Mouse (Mus musculus) myocyte (in vitro differentiated cells): ENCODE measurements around the gene Rab19. TPM values are rescaled to one million over a fixed set of nuclear protein-coding genes. Genes with fewer than 3 reads are reported as not detected.

Experiments used
- H3K27me3 ChIP-seq: one replicate; pipeline ENCODE4 v1.6.1; 2011; ENCODE audit not compliant: control insufficient read depth, insufficient read depth, insufficient read length
- H3K36me3 ChIP-seq: one replicate; pipeline ENCODE4 v1.6.1; 2011; ENCODE audit not compliant: control insufficient read depth, insufficient read depth
- H3K4me2 ChIP-seq: one replicate; pipeline ENCODE4 v1.6.1; 2011; ENCODE audit warnings: low read depth, control low read depth
- H3K4me3 ChIP-seq: one replicate; pipeline ENCODE4 v1.5.1; 2011; ENCODE audit warnings: mild to moderate bottlenecking, control low read depth, moderate library complexity
- H3K79me2 ChIP-seq: one replicate; pipeline ENCODE4 v1.6.1; 2011; ENCODE audit not compliant: control insufficient read depth, insufficient read depth
- H3ac ChIP-seq: one replicate; pipeline ENCODE4 v1.6.1; 2011; ENCODE audit not compliant: control insufficient read depth, insufficient read length
- CEBPB ChIP-seq: IDR thresholded peaks from 2 replicates; pipeline ENCODE4 v1.6.1; 2011; ENCODE audit warnings: mild to moderate bottlenecking, moderate library complexity; ENCODE audit not compliant: poor library complexity, insufficient read depth, severe bottlenecking
- E2F4 ChIP-seq: IDR thresholded peaks from one replicate; pipeline ENCODE4 v1.6.1; 2011; ENCODE audit warnings: mild to moderate bottlenecking, control low read depth, moderate library complexity; ENCODE audit not compliant: insufficient read depth
- MAX ChIP-seq: IDR thresholded peaks from one replicate; pipeline ENCODE4 v1.6.1; 2011; ENCODE audit warnings: low read depth, mild to moderate bottlenecking, control low read depth
- MYOD1 ChIP-seq, 3 experiments: IDR thresholded peaks; one replicate each; pipeline ENCODE4 v1.6.1; 2011; ENCODE audit warnings: control low read depth in 2 of 3, low read depth in 2 of 3, mild to moderate bottlenecking in 2 of 3, moderate library complexity in 1 of 3; ENCODE audit not compliant: insufficient read length in 2 of 3, control insufficient read depth in 1 of 3
- MYOG ChIP-seq, 3 experiments: IDR thresholded peaks; one replicate each; pipeline ENCODE4 v1.6.1; 2011; ENCODE audit warnings: control low read depth in 2 of 3, low read depth in 2 of 3, mild to moderate bottlenecking in 2 of 3; ENCODE audit not compliant: insufficient read length in 2 of 3, control insufficient read depth in 1 of 3, insufficient read depth in 1 of 3
- POLR2A ChIP-seq: IDR thresholded peaks from one replicate; pipeline ENCODE4 v1.6.1; 2011; ENCODE audit warnings: low read depth, mild to moderate bottlenecking, control low read depth, moderate library complexity; ENCODE audit not compliant: insufficient read length
- POLR2AphosphoS2 ChIP-seq: IDR thresholded peaks from one replicate; pipeline ENCODE4 v1.6.1; 2011; ENCODE audit warnings: low read depth, control low read depth; ENCODE audit not compliant: insufficient read length
- REST ChIP-seq: IDR thresholded peaks from one replicate; pipeline ENCODE4 v1.6.1; 2011; ENCODE audit warnings: mild to moderate bottlenecking, control low read depth, moderate library complexity; ENCODE audit not compliant: insufficient read depth, insufficient read length
- SRF ChIP-seq: IDR thresholded peaks from one replicate; pipeline ENCODE4 v1.6.1; 2011; ENCODE audit warnings: low read depth; ENCODE audit not compliant: control insufficient read depth, insufficient read length
- TCF12 ChIP-seq: IDR thresholded peaks from one replicate; pipeline ENCODE4 v1.6.1; 2011; ENCODE audit warnings: mild to moderate bottlenecking, control low read depth; ENCODE audit not compliant: poor library complexity, insufficient read depth, severe bottlenecking
- TCF3 ChIP-seq: IDR thresholded peaks from one replicate; pipeline ENCODE4 v1.6.1; 2011; ENCODE audit warnings: low read depth, control low read depth; ENCODE audit not compliant: insufficient read length
- USF1 ChIP-seq: IDR thresholded peaks from one replicate; pipeline ENCODE4 v1.6.1; 2011; ENCODE audit warnings: low read depth, mild to moderate bottlenecking, control low read depth, moderate library complexity
- polyA plus RNA-seq: library from polyadenylated mRNA; unstranded; fragments of >200 nt; fragmentation: generic; extraction: Trizol; gene quantifications from one replicate; pipeline ENCODE4 v1.2.1, GENCODE M21; 2012; ENCODE audit warnings: missing spikeins

The Rab19 gene
- polyA plus RNA-seq, 1 experiment: not detected

GRCm38 (mm10) chr6:39425181-39425580 is 44.2 kb downstream of the Rab19 start:
- H3K27me3 ChIP-seq: no peaks in the 10 kb centered on the region
- no peaks in the 10 kb centered on the region for H3K36me3 ChIP-seq
- H3K4me2 ChIP-seq: no peak overlapping the region
- no peak overlapping the region for H3ac ChIP-seq
- H3K79me2 ChIP-seq: no peaks in the 10 kb centered on the region
- TF ChIP-seq MYOD1 (IDR thresholded peaks at IDR 0.05; ENCODE audit: control insufficient read depth in 1 of 3, insufficient read length in 2 of 3, low read depth in 2 of 3) (no peak), E2F4 (no peak), MAX (no peak)
- no peak overlapping the region for H3K4me3 ChIP-seq

DNA sequence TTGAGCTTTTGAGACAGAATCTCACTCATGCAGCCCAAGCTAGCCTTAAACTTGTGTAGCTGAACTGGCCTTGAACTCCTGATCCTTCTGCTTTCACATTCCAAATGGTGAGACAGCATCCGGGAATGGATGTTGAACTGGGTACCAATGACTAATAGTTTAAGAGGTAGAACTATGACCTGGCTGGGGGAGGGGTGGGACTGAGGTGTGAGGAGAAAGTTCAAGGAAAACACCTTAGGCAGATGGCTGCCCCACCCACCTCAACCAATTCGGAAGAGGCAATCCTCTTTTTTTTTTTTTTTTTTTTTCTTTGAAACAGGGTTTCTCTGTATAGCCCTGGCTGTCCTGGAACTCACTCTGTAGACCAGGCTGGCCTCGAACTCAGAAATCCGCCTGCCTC is 45.8 kb downstream of the Rab19 start:
- Histone ChIP-seq H3K79me2 (no peaks in the 10 kb centered on the region), H3K27me3 (no peaks in the 10 kb centered on the region), H3K4me3 (no peak overlapping the region), H3K36me3 (no peaks in the 10 kb centered on the region), H3ac (no peak overlapping the region), H3K4me2 (no peak overlapping the region)
- TF ChIP-seq REST (no peak), USF1 (no peak), E2F4 (no peak)

DNA sequence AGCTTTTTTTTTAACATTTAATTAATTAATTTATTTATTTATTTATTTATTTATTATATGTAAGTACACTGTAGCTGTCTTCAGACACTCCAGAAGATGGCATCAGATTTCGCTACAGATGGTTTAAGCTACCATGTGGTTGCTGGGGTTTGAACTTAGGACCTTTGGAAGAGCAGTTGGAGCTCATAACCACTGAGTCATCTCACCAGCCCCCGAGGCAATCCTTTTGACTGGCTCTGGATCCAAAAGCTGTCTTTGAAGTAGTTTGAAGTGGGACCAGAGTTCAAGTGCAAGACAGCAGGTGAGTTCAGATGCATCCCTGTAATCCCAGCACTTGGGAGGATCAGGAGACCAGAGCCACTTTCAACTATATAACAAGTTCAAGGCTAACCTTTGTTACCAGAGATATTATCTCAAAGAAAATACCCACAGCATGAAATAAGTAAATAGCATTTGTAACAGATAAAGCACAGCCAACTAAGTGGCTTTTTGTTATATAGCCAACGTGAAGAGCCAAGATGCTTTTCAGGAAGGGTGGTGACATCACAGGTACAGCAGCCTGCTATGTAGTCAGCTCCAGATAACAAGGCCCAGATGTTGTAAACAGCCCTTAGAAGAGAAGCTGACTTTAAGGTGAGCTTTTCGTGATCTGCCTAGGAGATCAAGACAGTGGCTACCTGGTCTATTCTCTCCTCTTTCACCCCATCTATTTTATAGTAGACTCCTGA is 46.5 kb downstream of the Rab19 start:
- H3ac ChIP-seq: no peak overlapping the region
- H3K36me3 ChIP-seq: no peaks in the 10 kb centered on the region
- H3K4me3 ChIP-seq: no peak overlapping the region
- H3K79me2 ChIP-seq: no peaks in the 10 kb centered on the region
- TF ChIP-seq USF1 (no peak), E2F4 (no peak), MYOG (IDR thresholded peaks at IDR 0.05; ENCODE audit: control insufficient read depth in 1 of 3, insufficient read depth in 1 of 3, insufficient read length in 2 of 3, low read depth in 2 of 3) (no peak), POLR2A (no peak), POLR2AphosphoS2 (no peak), CEBPB (no peak), SRF (no peak), TCF3 (no peak), MYOD1 (IDR thresholded peaks at IDR 0.05; ENCODE audit: control insufficient read depth in 1 of 3, insufficient read length in 2 of 3, low read depth in 2 of 3) (no peak), MAX (no peak), REST (no peak)
- no peaks in the 10 kb centered on the region for H3K27me3 ChIP-seq
- no peak overlapping the region for H3K4me2 ChIP-seq

DNA sequence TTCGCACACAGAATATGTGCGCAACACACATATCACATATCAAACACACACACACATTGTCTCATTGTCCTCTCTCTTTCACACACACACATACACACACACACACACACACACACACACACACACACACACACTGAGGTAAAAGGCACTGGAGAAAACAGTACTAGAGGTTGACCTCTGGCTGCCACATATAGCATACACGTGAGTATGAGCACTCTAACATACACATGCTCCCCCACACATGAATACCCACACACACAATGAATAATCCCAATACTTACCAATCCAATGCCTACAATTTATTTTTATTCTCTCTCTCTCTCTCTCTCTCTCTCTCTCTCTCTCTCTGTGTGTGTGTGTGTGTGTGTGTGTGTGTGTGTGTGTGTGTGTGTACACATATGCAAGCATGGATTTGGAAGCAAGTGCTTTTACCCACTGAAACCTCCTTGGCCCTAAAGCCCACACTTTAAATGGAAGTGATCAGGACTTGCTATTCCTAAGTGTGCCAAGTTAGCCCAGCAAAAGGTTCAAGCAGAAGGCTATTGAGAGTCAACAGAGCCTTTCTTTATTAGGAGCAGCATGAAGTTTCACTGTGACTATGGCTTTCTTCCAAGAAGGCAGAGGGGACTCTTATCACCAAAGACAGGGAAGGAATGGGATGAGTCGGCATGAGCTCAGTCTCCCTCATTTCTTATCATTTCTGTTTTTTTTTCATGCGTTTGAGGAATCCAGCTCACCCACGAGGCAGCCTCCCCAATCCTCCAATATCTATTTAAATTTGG is 48.2 kb downstream of the Rab19 start:
- no peak overlapping the region for H3ac ChIP-seq
- H3K27me3 ChIP-seq: no peaks in the 10 kb centered on the region
- TF ChIP-seq MAX: no peak
- no peak for TF ChIP-seq MYOG (IDR thresholded peaks at IDR 0.05; ENCODE audit: control insufficient read depth in 1 of 3, insufficient read depth in 1 of 3, insufficient read length in 2 of 3, low read depth in 2 of 3)
- no peak for TF ChIP-seq E2F4
- TF ChIP-seq POLR2AphosphoS2: no peak
- TF ChIP-seq SRF: no peak
- TF ChIP-seq TCF3: no peak
- H3K36me3 ChIP-seq: no peaks in the 10 kb centered on the region
- H3K4me2 ChIP-seq: no peak overlapping the region
- H3K4me3 ChIP-seq: no peak overlapping the region
- no peaks in the 10 kb centered on the region for H3K79me2 ChIP-seq

GRCm38 (mm10) chr6:39430722-39431121 is 49.7 kb downstream of the Rab19 start:
- H3K79me2 ChIP-seq: no peaks in the 10 kb centered on the region
- H3K4me2 ChIP-seq: no peak overlapping the region
- H3K27me3 ChIP-seq: no peaks in the 10 kb centered on the region
- H3K4me3 ChIP-seq: no peak overlapping the region
- TF ChIP-seq TCF3: no peak
- TF ChIP-seq SRF: no peak
- TF ChIP-seq TCF12: no peak
- no peak overlapping the region for H3ac ChIP-seq
- no peaks in the 10 kb centered on the region for H3K36me3 ChIP-seq
